Comparison of ENCODE assay signal across 9 mouse cellular contexts in genomic region chr8:91966891-91967370, GRCm38 (mm10).
DNase-seq lines count a peak whose midpoint lies in the region; ATAC-seq lines count a peak whose summit lies in the region.
"Had no signal": no experiment of that assay in that cellular context is flagged by ENCODE, and none has a peak within 500 bp of the region (broad histone marks: within the 10 kb centered on the region; RNA-seq: fewer than 3 reads in every experiment).

No protein-coding gene starts in this region.

- H3K36me3 ChIP-seq in midbrain, embryonic 15.5 days (replicated peaks): no peaks in the 10 kb centered on the region

- ATAC-seq in cerebellum, adult (ENCODE audit: insufficient number of reproducible peaks, low FRiP score, low TSS enrichment): no peak
- ATAC-seq in midbrain, embryonic 15.5 days (replicated peaks): no peak
- no peak for ATAC-seq in megakaryocyte, adult 5-6 weeks (ENCODE audit: poor library complexity, severe bottlenecking)

- intact Hi-C loops in heart, postnatal 36 days (cut with DNase I): loop anchor here (2.0 to 10.0 kb wide), 4 partner anchors 66 to 390 kb away; partner anchors contain the start of gene Irx5

- no peak overlapping the region for H3K27ac ChIP-seq in midbrain, embryonic 15.5 days

- peaks cover 13% of the 10 kb centered on the region for H3K4me1 ChIP-seq in midbrain, embryonic 15.5 days

- WGBS in midbrain, embryonic 15.5 days: 64% methylated on average over 19 of the region's 19 CpGs

- 0 out of 2 replicates have a peak overlapping the region, but pooled peaks have one; percentile 6 for H3K4me2 ChIP-seq in midbrain, embryonic 15.5 days

- DNase-seq in cerebellum, postnatal 25 days: peak; percentile 14 to 56
- DNase-seq in c-Kit-positive CD71-positive TER-119-positive erythroid progenitor cells, embryonic 14.5 days (ENCODE audit: low spot score): peak; percentile 7
- peak; percentile 69 to 71 for DNase-seq in heart, postnatal 36 days
- peak; percentile 80 to 84 for DNase-seq in kidney, postnatal 36 days
- no peak for DNase-seq in MN1 (ENCODE audit: low spot score)

- no peak overlapping the region for H3K4me3 ChIP-seq in midbrain, embryonic 15.5 days
- H3K4me3 ChIP-seq: myocyte had no signal

- H3K9ac ChIP-seq in midbrain, embryonic 15.5 days: no peak overlapping the region

- no peaks in the 10 kb centered on the region for H3K27me3 ChIP-seq in midbrain, embryonic 15.5 days (replicated peaks)

- H3K9me3 ChIP-seq in midbrain, embryonic 15.5 days: no peaks in the 10 kb centered on the region
